Mouse (Mus musculus): ENCODE measurements around the gene Slc2a9. TPM values are rescaled to one million over a fixed set of nuclear protein-coding genes. Genes with fewer than 3 reads are reported as not detected.
"Not testable (repeated sequence)": the region's sequence is repeated elsewhere in the genome, so short reads cannot be mapped to it uniquely, and the experiment has no call there.

Gene Slc2a9
- polyA plus RNA-seq, 1 experiment from 2014 or later, result 0.41 TPM

- H3K9me3 ChIP-seq (replicated peaks); H3K36me3 ChIP-seq; DNase-seq (ENCODE audit: low spot score): not testable (repeated sequence)
- peak overlapping the region; percentile 38; the same call in 1 of the 2 replicates for H3K4me3 ChIP-seq
- peaks cover 11% of the 10 kb centered on the region for H3K27me3 ChIP-seq (ENCODE audit: low read depth, poor library complexity, severe bottlenecking)
- H3K27ac ChIP-seq (replicated peaks), result peak overlapping the region; percentile 76
- peaks cover 25% of the 10 kb centered on the region for H3K4me1 ChIP-seq
These were observed 23.4 kb downstream of the Slc2a9 start for GRCm38 (mm10) chr5:38479545-38479907.

GRCm38 (mm10) chr5:38479027-38479426 is 23.9 kb downstream of the Slc2a9 start:
- DNase-seq (ENCODE audit: low spot score), result no peak
- H3K27ac ChIP-seq (replicated peaks), result no peak overlapping the region
- H3K9me3 ChIP-seq (replicated peaks), result no peaks in the 10 kb centered on the region; the same call in 1 of the 2 replicates
- H3K4me1 ChIP-seq, result peaks cover 24% of the 10 kb centered on the region
- WGBS, result 54% methylated on average over 4 of the region's 4 CpGs
- peaks cover 11% of the 10 kb centered on the region for H3K27me3 ChIP-seq (ENCODE audit: low read depth, poor library complexity, severe bottlenecking)
- H3K4me3 ChIP-seq, result no peak overlapping the region
- no peaks in the 10 kb centered on the region for H3K36me3 ChIP-seq

GRCm38 (mm10) chr5:38477731-38478445 is 25.1 kb downstream of the Slc2a9 start:
- H3K9me3 ChIP-seq (replicated peaks), result no peaks in the 10 kb centered on the region; the same call in 1 of the 2 replicates
- peaks cover 24% of the 10 kb centered on the region for H3K4me1 ChIP-seq
- no peak for DNase-seq (ENCODE audit: low spot score)
- H3K27me3 ChIP-seq (ENCODE audit: low read depth, poor library complexity, severe bottlenecking), result peaks cover 11% of the 10 kb centered on the region
- no peak overlapping the region for H3K27ac ChIP-seq (replicated peaks)
- WGBS, result 85% methylated on average over 7 of the region's 7 CpGs
- H3K36me3 ChIP-seq, result no peaks in the 10 kb centered on the region
- no peak overlapping the region for H3K4me3 ChIP-seq

GRCm38 (mm10) chr5:38476861-38477565 is 25.9 kb downstream of the Slc2a9 start:
- WGBS, result 86% methylated on average over 25 of the region's 25 CpGs
- DNase-seq (ENCODE audit: low spot score), result peak; percentile 21
- no peak overlapping the region for H3K4me3 ChIP-seq

GRCm38 (mm10) chr5:38470881-38471280 is 32.1 kb downstream of the Slc2a9 start:
- no peak for DNase-seq (ENCODE audit: low spot score)
- Histone ChIP-seq H3K4me3 (no peak overlapping the region), H3K4me1 (peaks cover 3% of the 10 kb centered on the region; the same call in 1 of the 2 replicates), H3K9me3 (replicated peaks) (no peaks in the 10 kb centered on the region), H3K36me3 (no peaks in the 10 kb centered on the region), H3K27me3 (ENCODE audit: low read depth, poor library complexity, severe bottlenecking) (no peaks in the 10 kb centered on the region), H3K27ac (replicated peaks) (no peak overlapping the region)
- WGBS, result 85% methylated on average over 6 of the region's 6 CpGs

More at GRCm38 (mm10) chr5:38476861-38477565, 25.9 kb downstream of the Slc2a9 start:
- Histone ChIP-seq H3K9me3 (replicated peaks) (no peaks in the 10 kb centered on the region; the same call in 1 of the 2 replicates), H3K36me3 (no peaks in the 10 kb centered on the region), H3K27me3 (ENCODE audit: low read depth, poor library complexity, severe bottlenecking) (peaks cover 11% of the 10 kb centered on the region), H3K27ac (replicated peaks) (no peak overlapping the region), H3K4me1 (peaks cover 24% of the 10 kb centered on the region)

GRCm38 (mm10) chr5:38469891-38470578 is 32.9 kb downstream of the Slc2a9 start:
- peak; percentile 86 for DNase-seq (ENCODE audit: low spot score)
- H3K27me3 ChIP-seq (ENCODE audit: low read depth, poor library complexity, severe bottlenecking), result no peaks in the 10 kb centered on the region
- H3K9me3 ChIP-seq (replicated peaks), result no peaks in the 10 kb centered on the region
- no peak overlapping the region for H3K27ac ChIP-seq (replicated peaks)
- H3K4me3 ChIP-seq, result no peak overlapping the region
- no peaks in the 10 kb centered on the region for H3K36me3 ChIP-seq
- WGBS, result 21% methylated on average over 5 of the region's 5 CpGs
- peaks cover 3% of the 10 kb centered on the region; the same call in 1 of the 2 replicates for H3K4me1 ChIP-seq

GRCm38 (mm10) chr5:38466569-38467110 is 36.3 kb downstream of the Slc2a9 start:
- peaks cover 3% of the 10 kb centered on the region; the same call in 1 of the 2 replicates for H3K4me1 ChIP-seq
- 87% methylated on average over 5 of the region's 5 CpGs for WGBS
- no peak overlapping the region for H3K27ac ChIP-seq (replicated peaks)
- no peaks in the 10 kb centered on the region for H3K9me3 ChIP-seq (replicated peaks)
- no peak overlapping the region for H3K4me3 ChIP-seq
- H3K36me3 ChIP-seq, result no peaks in the 10 kb centered on the region
- no peak for DNase-seq (ENCODE audit: low spot score)
- no peaks in the 10 kb centered on the region for H3K27me3 ChIP-seq (ENCODE audit: low read depth, poor library complexity, severe bottlenecking)

GRCm38 (mm10) chr5:38461261-38461660 is 41.7 kb downstream of the Slc2a9 start:
- Histone ChIP-seq H3K27ac (replicated peaks) (no peak overlapping the region), H3K27me3 (ENCODE audit: low read depth, poor library complexity, severe bottlenecking) (no peaks in the 10 kb centered on the region), H3K36me3 (no peaks in the 10 kb centered on the region), H3K9me3 (replicated peaks) (no peaks in the 10 kb centered on the region), H3K4me1 (no peaks in the 10 kb centered on the region), H3K4me3 (no peak overlapping the region)
- WGBS, result 93% methylated on average over 5 of the region's 5 CpGs
- no peak for DNase-seq (ENCODE audit: low spot score)

- no peak overlapping the region for H3K4me3 ChIP-seq
- H3K27me3 ChIP-seq (ENCODE audit: low read depth, poor library complexity, severe bottlenecking), result no peaks in the 10 kb centered on the region
- no peaks in the 10 kb centered on the region for H3K36me3 ChIP-seq
- no peaks in the 10 kb centered on the region for H3K9me3 ChIP-seq (replicated peaks)
- 91% methylated on average over 3 of the region's 3 CpGs for WGBS
- DNase-seq (ENCODE audit: low spot score), result no peak
- no peaks in the 10 kb centered on the region for H3K4me1 ChIP-seq
- H3K27ac ChIP-seq (replicated peaks), result no peak overlapping the region
These were observed 52.0 kb downstream of the Slc2a9 start for GRCm38 (mm10) chr5:38450936-38451335.

GRCm38 (mm10) chr5:38449607-38450006 is 53.3 kb downstream of the Slc2a9 start:
- no peak overlapping the region for H3K27ac ChIP-seq (replicated peaks)
- no peak overlapping the region for H3K4me3 ChIP-seq
- no peaks in the 10 kb centered on the region for H3K4me1 ChIP-seq
- no peak for DNase-seq (ENCODE audit: low spot score)
- no peaks in the 10 kb centered on the region for H3K36me3 ChIP-seq
- 90% methylated on average over 8 of the region's 8 CpGs for WGBS
- no peaks in the 10 kb centered on the region for H3K27me3 ChIP-seq (ENCODE audit: low read depth, poor library complexity, severe bottlenecking)
- H3K9me3 ChIP-seq (replicated peaks), result no peaks in the 10 kb centered on the region

- no peak for DNase-seq (ENCODE audit: low spot score)
- H3K27ac ChIP-seq (replicated peaks), result no peak overlapping the region
- H3K9me3 ChIP-seq (replicated peaks), result no peaks in the 10 kb centered on the region
- H3K4me3 ChIP-seq, result no peak overlapping the region
- no peaks in the 10 kb centered on the region for H3K4me1 ChIP-seq
- H3K36me3 ChIP-seq, result no peaks in the 10 kb centered on the region
- H3K27me3 ChIP-seq (ENCODE audit: low read depth, poor library complexity, severe bottlenecking), result no peaks in the 10 kb centered on the region
- WGBS, result 94% methylated on average over 3 of the region's 3 CpGs
These were observed 54.8 kb downstream of the Slc2a9 start for GRCm38 (mm10) chr5:38448121-38448520.

GRCm38 (mm10) chr5:38446316-38446975 is 56.5 kb downstream of the Slc2a9 start:
- H3K9me3 ChIP-seq (replicated peaks), result no peaks in the 10 kb centered on the region
- H3K4me3 ChIP-seq, result no peak overlapping the region
- no peak overlapping the region for H3K27ac ChIP-seq (replicated peaks)
- DNase-seq (ENCODE audit: low spot score), result no peak
- WGBS, result 75% methylated on average over 14 of the region's 14 CpGs
- no peaks in the 10 kb centered on the region for H3K36me3 ChIP-seq
- H3K27me3 ChIP-seq (ENCODE audit: low read depth, poor library complexity, severe bottlenecking), result no peaks in the 10 kb centered on the region
- H3K4me1 ChIP-seq, result no peaks in the 10 kb centered on the region

Data from midbrain, embryonic 10.5 days (tissue).